Comparison of ENCODE assay signal across 9 mouse cellular contexts in the genomic region with DNA sequence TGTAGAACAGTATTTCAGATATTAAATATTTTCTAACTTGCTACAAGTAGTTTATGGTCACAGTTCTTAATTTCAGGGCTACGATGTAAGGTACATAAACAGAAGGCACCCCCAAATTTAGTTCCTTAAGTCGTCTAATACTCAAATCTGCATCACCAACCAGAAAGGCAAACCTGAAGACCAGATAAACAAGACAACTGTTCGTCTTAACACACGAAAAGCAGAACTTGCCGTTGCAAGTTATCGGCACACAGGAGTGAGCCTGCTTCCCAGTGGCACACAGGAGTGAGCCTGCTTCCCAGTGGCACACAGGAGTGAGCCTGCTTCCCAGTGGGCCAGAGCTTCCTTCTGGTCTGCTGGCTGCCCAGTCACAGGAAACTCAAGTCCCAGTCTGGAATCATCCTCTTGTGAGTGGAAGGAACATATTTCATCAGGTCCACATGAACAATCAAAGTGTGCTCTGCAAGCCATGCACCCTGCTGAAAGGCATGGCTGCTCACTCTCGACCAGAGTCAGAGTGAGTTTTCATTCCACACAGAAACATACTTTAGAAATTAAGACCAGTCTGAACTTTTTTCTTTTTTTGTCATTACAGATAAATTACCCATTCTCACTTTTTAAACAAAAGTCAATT.
A peak's percentile ranks its signal among the peaks of the same experiment; 100 is the strongest.
DNase-seq lines count a peak whose midpoint lies in the region; ATAC-seq and TF ChIP-seq lines count a peak whose summit lies in the region.
"Had no signal": no experiment of that assay in that cellular context is flagged by ENCODE, and none has a peak within 500 bp of the region (broad histone marks: within the 10 kb centered on the region; RNA-seq: fewer than 3 reads in every experiment).

No protein-coding gene starts in this region.

- H3K4me2 ChIP-seq in heart, embryonic 13.5 days, result peak overlapping the region; percentile 59
- peak overlapping the region; percentile 50 for H3K4me2 ChIP-seq in heart, postnatal 0 days (ENCODE audit: low read depth, low read length)
- peak overlapping the region; percentile 46 for H3K4me2 ChIP-seq in liver, embryonic 14.5 days (ENCODE audit: low read depth)

- peak overlapping the region; percentile 37 for H3K4me3 ChIP-seq in heart, embryonic 13.5 days
- H3K4me3 ChIP-seq in heart, postnatal 0 days (ENCODE audit: low read depth, low read length), result no peak overlapping the region
- peak overlapping the region in 1 of 2 experiments; percentile 1; a peak in 1 of 4 replicates for H3K4me3 ChIP-seq in liver, embryonic 14.5 days (ENCODE audit: insufficient read depth in 1 of 2, low read depth in 2 of 2, low read length in 2 of 2)

- peaks cover 68% of the 10 kb centered on the region for H3K4me1 ChIP-seq in heart, embryonic 13.5 days
- 0 out of 2 replicates have a peak, but pooled peaks cover 11% of the 10 kb centered on the region for H3K4me1 ChIP-seq in heart, postnatal 0 days (ENCODE audit: control insufficient read depth, insufficient read depth)
- peaks cover 2 to 15% of the 10 kb centered on the region in 2 experiments; a peak in 2 of 4 replicates for H3K4me1 ChIP-seq in liver, embryonic 14.5 days (replicated peaks; ENCODE audit: control insufficient read depth in 2 of 2, insufficient read depth in 2 of 2, low read length in 1 of 2)

- 53% methylated on average over 7 of the region's 7 CpGs for WGBS in heart, embryonic 13.5 days
- WGBS in heart, postnatal 0 days, result 63% methylated on average over 7 of the region's 7 CpGs
- 15% methylated on average over 7 of the region's 7 CpGs for WGBS in liver, embryonic 14.5 days (ENCODE audit: insufficient replicate concordance)

- peak overlapping the region; percentile 57; the same call in 1 of the 2 replicates for H3K27ac ChIP-seq in heart, embryonic 13.5 days (replicated peaks)
- H3K27ac ChIP-seq in heart, postnatal 0 days (ENCODE audit: low read depth), result no peak overlapping the region
- H3K27ac ChIP-seq in liver, embryonic 14.5 days, result no peak overlapping the region

- no peak for TF ChIP-seq EP300 in heart, postnatal 0 days (IDR thresholded peaks at IDR 0.05; ENCODE audit: low read depth)
- no peak for TF ChIP-seq EP300 in liver, embryonic 14.5 days (IDR thresholded peaks at IDR 0.05; ENCODE audit: low read depth)

- H3K9me3 ChIP-seq in heart, embryonic 13.5 days, result no peaks in the 10 kb centered on the region
- H3K9me3 ChIP-seq in heart, postnatal 0 days (replicated peaks; ENCODE audit: control insufficient read depth, low read length), result no peaks in the 10 kb centered on the region
- no peaks in the 10 kb centered on the region for H3K9me3 ChIP-seq in liver, embryonic 14.5 days (ENCODE audit: control insufficient read depth, low read length)

- H3K27me3 ChIP-seq in heart, embryonic 13.5 days (replicated peaks), result no peaks in the 10 kb centered on the region
- no peaks in the 10 kb centered on the region for H3K27me3 ChIP-seq in heart, postnatal 0 days (ENCODE audit: control insufficient read depth, insufficient read depth, low read length)
- H3K27me3 ChIP-seq in liver, embryonic 14.5 days (ENCODE audit: control insufficient read depth, insufficient read depth, low read length), result no peaks in the 10 kb centered on the region

- peak overlapping the region; percentile 75 for H3K9ac ChIP-seq in heart, embryonic 13.5 days
- peak overlapping the region; percentile 50; the same call in 1 of the 2 replicates for H3K9ac ChIP-seq in heart, postnatal 0 days (replicated peaks; ENCODE audit: low read depth, low read length)
- no peak overlapping the region for H3K9ac ChIP-seq in liver, embryonic 14.5 days (replicated peaks)

- intact Hi-C loops in heart, postnatal 36 days (cut with DNase I), result loop anchor here (5.0 kb wide), 1 partner anchor 76 kb away; the partner anchor contains the start of gene Disp1

- TF ChIP-seq CTCF in heart, postnatal 0 days (IDR thresholded peaks at IDR 0.05; ENCODE audit: low read depth), result no peak
- no peak for TF ChIP-seq CTCF in liver, embryonic 14.5 days (IDR thresholded peaks at IDR 0.05; ENCODE audit: low read depth)

- ATAC-seq in heart, embryonic 13.5 days (ENCODE audit: extremely low read depth, insufficient number of reproducible peaks, low FRiP score, low TSS enrichment), result no peak
- ATAC-seq in heart, postnatal 0 days (ENCODE audit: insufficient read depth, low read depth), result no peak
- ATAC-seq in liver, embryonic 14.5 days (ENCODE audit: insufficient read depth), result no peak

- DNase-seq in heart, postnatal 36 days, result no peak
- DNase-seq in MEL-GATA-1-ER (ENCODE audit: extremely low read depth, low read depth), result peak; percentile 76
- DNase-seq in heart, postnatal 0 days (ENCODE audit: low spot score), result no peak
- no peak for DNase-seq in liver, embryonic 14.5 days (ENCODE audit: low read depth in 3 of 3, low spot score in 3 of 3)
- no peak for DNase-seq in yolk sac, embryonic 10.5 days (ENCODE audit: low spot score)
- DNase-seq in frontal cortex, postnatal 25 days (ENCODE audit: low spot score in 2 of 2), result no peak
- DNase-seq in thymus, adult 18-20 months, result no peak
- DNase-seq: cerebellum, adult 9-10 months had no signal

- no peaks in the 10 kb centered on the region for H3K36me3 ChIP-seq in heart, embryonic 13.5 days
- no peaks in the 10 kb centered on the region for H3K36me3 ChIP-seq in heart, postnatal 0 days (replicated peaks; ENCODE audit: control insufficient read depth, insufficient read depth, low read length)
- no peaks in the 10 kb centered on the region for H3K36me3 ChIP-seq in liver, embryonic 14.5 days (replicated peaks; ENCODE audit: control insufficient read depth, insufficient read depth, low read depth)
